Mouse (Mus musculus): ENCODE measurements around the gene D130043K22Rik. TPM values are rescaled to one million over a fixed set of nuclear protein-coding genes. Genes with fewer than 3 reads are reported as not detected.

D130043K22Rik gene
- polyA plus RNA-seq, 1 experiment from 2014 or later, result 0.82 TPM

GRCm38 (mm10) chr13:24801308-24801921 lies 43.5 kb upstream of the D130043K22Rik start, which contains the start of gene BC005537:
TSS of gene BC005537 (plus strand) at chr13:24801657.
- H3K9me3 ChIP-seq (replicated peaks; ENCODE audit: low read length), result no peaks in the 10 kb centered on the region
- peak within 1 kb of the TSS; percentile 100 for H3K27ac ChIP-seq
- DNase-seq (ENCODE audit: low spot score) (peak; percentile 73), ATAC-seq (replicated peaks; ENCODE audit: low FRiP score, low read depth) (peak; percentile 62)
- peak; percentile 34 for TF ChIP-seq CTCF (IDR thresholded peaks at IDR 0.05; ENCODE audit: low read depth)
- H3K4me3 ChIP-seq (replicated peaks; ENCODE audit: low read depth, low read length), result peak within 1 kb of the TSS; percentile 98
- H3K4me1 ChIP-seq (replicated peaks; ENCODE audit: insufficient read depth, low read length), result 0 out of 2 replicates have a peak, but pooled peaks cover 5% of the 10 kb centered on the region
- peak within 1 kb of the TSS; percentile 81 for H3K4me2 ChIP-seq (ENCODE audit: low read length)
- peak within 1 kb of the TSS; percentile 97 for H3K9ac ChIP-seq (ENCODE audit: low read depth, low read length)
- H3K36me3 ChIP-seq (ENCODE audit: insufficient read depth, low read length), result peaks cover 5% of the 10 kb centered on the region; the same call in 1 of the 2 replicates
- under 1% methylated on average over 57 of the region's 74 CpGs for WGBS
- H3K27me3 ChIP-seq (ENCODE audit: insufficient read depth, low read length), result no peaks in the 10 kb centered on the region

GRCm38 (mm10) chr13:24802131-24802691 lies 42.7 kb upstream of the D130043K22Rik start:
- peak overlapping the region; percentile 81 for H3K4me2 ChIP-seq (ENCODE audit: low read length)
- TF ChIP-seq CTCF (IDR thresholded peaks at IDR 0.05; ENCODE audit: low read depth), result no peak
- peak overlapping the region; percentile 100; the same call in 1 of the 2 replicates for H3K27ac ChIP-seq
- DNase-seq (ENCODE audit: low spot score) (peak; percentile 47), ATAC-seq (replicated peaks; ENCODE audit: low FRiP score, low read depth) (no peak)
- H3K4me3 ChIP-seq (replicated peaks; ENCODE audit: low read depth, low read length), result peak overlapping the region; percentile 98
- 0 out of 2 replicates have a peak, but pooled peaks cover 5% of the 10 kb centered on the region for H3K4me1 ChIP-seq (replicated peaks; ENCODE audit: insufficient read depth, low read length)
- peak overlapping the region; percentile 97 for H3K9ac ChIP-seq (ENCODE audit: low read depth, low read length)
- H3K36me3 ChIP-seq (ENCODE audit: insufficient read depth, low read length), result peaks cover 8% of the 10 kb centered on the region; the same call in 1 of the 2 replicates
- WGBS, result under 1% methylated on average over 26 of the region's 26 CpGs
- no peaks in the 10 kb centered on the region for H3K27me3 ChIP-seq (ENCODE audit: insufficient read depth, low read length)
- no peaks in the 10 kb centered on the region for H3K9me3 ChIP-seq (replicated peaks; ENCODE audit: low read length)

DNA sequence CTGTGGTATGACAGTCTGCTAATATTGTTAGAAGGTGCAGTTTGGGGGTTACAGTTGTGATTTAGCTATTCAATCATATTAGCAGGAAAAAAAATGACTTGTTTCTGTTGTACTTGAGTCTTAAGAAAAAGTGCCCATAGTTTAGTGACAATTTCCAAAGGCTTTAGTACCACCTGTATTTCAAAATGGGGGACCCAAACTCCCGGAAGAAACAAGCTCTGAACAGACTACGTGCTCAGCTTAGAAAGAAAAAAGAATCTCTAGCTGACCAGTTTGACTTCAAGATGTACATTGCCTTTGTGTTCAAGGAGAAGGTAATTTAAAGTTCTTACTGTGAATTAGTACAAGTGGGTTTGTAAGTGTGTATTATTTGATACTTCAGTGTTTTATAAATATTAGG lies 41.7 kb upstream of the D130043K22Rik start:
- 1% methylated on average over 2 of the region's 2 CpGs for WGBS
- H3K27me3 ChIP-seq (ENCODE audit: insufficient read depth, low read length), result no peaks in the 10 kb centered on the region
- H3K9ac ChIP-seq (ENCODE audit: low read depth, low read length), result peak overlapping the region; percentile 6; the same call in 1 of the 2 replicates
- peak overlapping the region; percentile 98 for H3K4me3 ChIP-seq (replicated peaks; ENCODE audit: low read depth, low read length)
- H3K4me2 ChIP-seq (ENCODE audit: low read length), result peak overlapping the region; percentile 81
- no peak overlapping the region for H3K27ac ChIP-seq
- 0 out of 2 replicates have a peak, but pooled peaks cover 5% of the 10 kb centered on the region for H3K4me1 ChIP-seq (replicated peaks; ENCODE audit: insufficient read depth, low read length)
- H3K9me3 ChIP-seq (replicated peaks; ENCODE audit: low read length), result no peaks in the 10 kb centered on the region
- no peak for TF ChIP-seq CTCF (IDR thresholded peaks at IDR 0.05; ENCODE audit: low read depth)
- ATAC-seq (replicated peaks; ENCODE audit: low FRiP score, low read depth) (no peak), DNase-seq (ENCODE audit: low spot score) (no peak)
- peaks cover 16% of the 10 kb centered on the region for H3K36me3 ChIP-seq (ENCODE audit: insufficient read depth, low read length)

- no peak overlapping the region for H3K4me2 ChIP-seq (ENCODE audit: low read length)
- H3K4me1 ChIP-seq (replicated peaks; ENCODE audit: insufficient read depth, low read length), result 0 out of 2 replicates have a peak, but pooled peaks cover 5% of the 10 kb centered on the region
- H3K36me3 ChIP-seq (ENCODE audit: insufficient read depth, low read length), result peaks cover 31% of the 10 kb centered on the region
- no peak overlapping the region for H3K9ac ChIP-seq (ENCODE audit: low read depth, low read length)
- H3K27me3 ChIP-seq (ENCODE audit: insufficient read depth, low read length), result no peaks in the 10 kb centered on the region
- no peak for DNase-seq (ENCODE audit: low spot score)
- TF ChIP-seq CTCF (IDR thresholded peaks at IDR 0.05; ENCODE audit: low read depth), result no peak
- no peak overlapping the region for H3K27ac ChIP-seq
- no peak overlapping the region for H3K4me3 ChIP-seq (replicated peaks; ENCODE audit: low read depth, low read length)
- no peaks in the 10 kb centered on the region for H3K9me3 ChIP-seq (replicated peaks; ENCODE audit: low read length)
- ATAC-seq (replicated peaks; ENCODE audit: low FRiP score, low read depth), result no peak
Observed at GRCm38 (mm10) chr13:24806079-24806478, 38.9 kb upstream of the D130043K22Rik start.

- H3K36me3 ChIP-seq (ENCODE audit: insufficient read depth, low read length), result peaks cover 39% of the 10 kb centered on the region
- WGBS, result 88% methylated on average over 2 of the region's 2 CpGs
- TF ChIP-seq CTCF (IDR thresholded peaks at IDR 0.05; ENCODE audit: low read depth), result no peak
Observed at GRCm38 (mm10) chr13:24812521-24812920, 32.4 kb upstream of the D130043K22Rik start.

DNA sequence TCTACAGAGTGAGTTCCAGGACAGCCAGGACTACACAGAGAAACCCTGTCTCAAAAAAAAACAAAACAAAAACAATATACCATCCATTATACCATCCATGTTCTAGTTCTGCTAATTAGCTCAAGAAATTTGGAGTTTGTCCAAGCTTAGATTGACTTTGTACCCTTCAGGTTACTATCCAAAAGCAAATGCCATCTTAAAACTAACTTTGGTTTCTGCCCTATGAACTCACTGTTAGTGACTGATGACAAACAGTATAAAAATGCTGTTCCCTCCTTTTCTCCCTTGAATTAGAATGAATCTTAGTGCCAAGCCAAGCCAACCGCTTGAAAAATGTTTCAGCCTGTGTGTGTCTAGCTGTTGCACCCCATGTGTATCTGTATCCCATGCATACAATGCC lies 30.3 kb upstream of the D130043K22Rik start:
- H3K27ac ChIP-seq, result no peak overlapping the region
- H3K9me3 ChIP-seq (replicated peaks; ENCODE audit: low read length), result no peaks in the 10 kb centered on the region
- no peaks in the 10 kb centered on the region for H3K27me3 ChIP-seq (ENCODE audit: insufficient read depth, low read length)
- no peak for DNase-seq (ENCODE audit: low spot score)
- no peak for ATAC-seq (replicated peaks; ENCODE audit: low FRiP score, low read depth)
- H3K4me1 ChIP-seq (replicated peaks; ENCODE audit: insufficient read depth, low read length), result no peaks in the 10 kb centered on the region
- H3K4me3 ChIP-seq (replicated peaks; ENCODE audit: low read depth, low read length), result no peak overlapping the region
- H3K36me3 ChIP-seq (ENCODE audit: insufficient read depth, low read length), result peaks cover 35% of the 10 kb centered on the region
- TF ChIP-seq CTCF (IDR thresholded peaks at IDR 0.05; ENCODE audit: low read depth), result no peak
- WGBS, result 82% methylated on average over 1 of the region's 1 CpGs
- no peak overlapping the region for H3K4me2 ChIP-seq (ENCODE audit: low read length)
- H3K9ac ChIP-seq (ENCODE audit: low read depth, low read length), result no peak overlapping the region

More at GRCm38 (mm10) chr13:24812521-24812920, 32.4 kb upstream of the D130043K22Rik start:
- no peak overlapping the region for H3K27ac ChIP-seq
- H3K4me2 ChIP-seq (ENCODE audit: low read length), result no peak overlapping the region
- H3K9ac ChIP-seq (ENCODE audit: low read depth, low read length), result no peak overlapping the region
- H3K4me3 ChIP-seq (replicated peaks; ENCODE audit: low read depth, low read length), result no peak overlapping the region
- H3K4me1 ChIP-seq (replicated peaks; ENCODE audit: insufficient read depth, low read length), result no peaks in the 10 kb centered on the region
- ATAC-seq (replicated peaks; ENCODE audit: low FRiP score, low read depth) (no peak), DNase-seq (ENCODE audit: low spot score) (no peak)
- no peaks in the 10 kb centered on the region for H3K9me3 ChIP-seq (replicated peaks; ENCODE audit: low read length)
- H3K27me3 ChIP-seq (ENCODE audit: insufficient read depth, low read length), result no peaks in the 10 kb centered on the region

Measured in kidney, postnatal 0 days (tissue).